Mouse (Mus musculus): ENCODE data around the gene Cux2. TPM values are rescaled to one million over a fixed set of nuclear protein-coding genes. Genes with fewer than 3 reads are reported as not detected.

The Cux2 gene
- polyA plus RNA-seq, 1 experiment: 1.2 TPM

GRCm38 (mm10) chr5:121821552-121821951 lies 228.3 kb downstream of the Cux2 start:
- Histone ChIP-seq H3K27me3 (ENCODE audit: control insufficient read depth, insufficient read depth, low read length) (no peaks in the 10 kb centered on the region), H3K4me1 (ENCODE audit: control insufficient read depth, insufficient read depth, insufficient read length) (peaks cover 25% of the 10 kb centered on the region; the same call in 1 of the 2 replicates), H3K36me3 (ENCODE audit: control insufficient read depth, insufficient read depth, low read length) (peaks cover 57% of the 10 kb centered on the region), H3K27ac (ENCODE audit: insufficient read depth, low read length) (no peak overlapping the region), H3K4me3 (ENCODE audit: extremely low read depth, insufficient read depth, insufficient read length) (no peak overlapping the region)
- TF ChIP-seq POLR2A (IDR thresholded peaks at IDR 0.05; ENCODE audit: low read depth, low read length) (no peak), CTCF (IDR thresholded peaks at IDR 0.05; ENCODE audit: extremely low read depth, insufficient read depth, insufficient read length, insufficient replicate concordance) (no peak)
- WGBS: 87% methylated on average over 5 of the region's 5 CpGs
- no peak for DNase-seq (ENCODE audit: low read depth in 1 of 2, low spot score in 2 of 2)

- no peak overlapping the region for H3K27ac ChIP-seq (ENCODE audit: insufficient read depth, low read length)
- 77% methylated on average over 5 of the region's 5 CpGs for WGBS
Observed at GRCm38 (mm10) chr5:121821116-121821515, 228.8 kb downstream of the Cux2 start.

GRCm38 (mm10) chr5:121820657-121821056 lies 229.2 kb downstream of the Cux2 start:
- TF ChIP-seq POLR2A (IDR thresholded peaks at IDR 0.05; ENCODE audit: low read depth, low read length) (no peak), CTCF (IDR thresholded peaks at IDR 0.05; ENCODE audit: extremely low read depth, insufficient read depth, insufficient read length, insufficient replicate concordance) (no peak)
- peaks cover 59% of the 10 kb centered on the region for H3K36me3 ChIP-seq (ENCODE audit: control insufficient read depth, insufficient read depth, low read length)
- DNase-seq (ENCODE audit: low read depth in 1 of 2, low spot score in 2 of 2): no peak
- H3K4me3 ChIP-seq (ENCODE audit: extremely low read depth, insufficient read depth, insufficient read length): no peak overlapping the region
- no peak overlapping the region for H3K27ac ChIP-seq (ENCODE audit: insufficient read depth, low read length)
- whole genome bisulfite sequencing: 70% methylated on average over 3 of the region's 3 CpGs
- H3K27me3 ChIP-seq (ENCODE audit: control insufficient read depth, insufficient read depth, low read length): no peaks in the 10 kb centered on the region
- peaks cover 24% of the 10 kb centered on the region; the same call in 1 of the 2 replicates for H3K4me1 ChIP-seq (ENCODE audit: control insufficient read depth, insufficient read depth, insufficient read length)

More at GRCm38 (mm10) chr5:121821116-121821515, 228.8 kb downstream of the Cux2 start:
- DNase-seq (ENCODE audit: low read depth in 1 of 2, low spot score in 2 of 2): no peak
- TF ChIP-seq POLR2A (IDR thresholded peaks at IDR 0.05; ENCODE audit: low read depth, low read length) (no peak), CTCF (IDR thresholded peaks at IDR 0.05; ENCODE audit: extremely low read depth, insufficient read depth, insufficient read length, insufficient replicate concordance) (no peak)
- Histone ChIP-seq H3K36me3 (ENCODE audit: control insufficient read depth, insufficient read depth, low read length) (peaks cover 56% of the 10 kb centered on the region), H3K4me3 (ENCODE audit: extremely low read depth, insufficient read depth, insufficient read length) (no peak overlapping the region), H3K4me1 (ENCODE audit: control insufficient read depth, insufficient read depth, insufficient read length) (peaks cover 24% of the 10 kb centered on the region; the same call in 1 of the 2 replicates), H3K27me3 (ENCODE audit: control insufficient read depth, insufficient read depth, low read length) (no peaks in the 10 kb centered on the region)

GRCm38 (mm10) chr5:121820161-121820560 lies 229.7 kb downstream of the Cux2 start:
- peaks cover 24% of the 10 kb centered on the region; the same call in 1 of the 2 replicates for H3K4me1 ChIP-seq (ENCODE audit: control insufficient read depth, insufficient read depth, insufficient read length)
- H3K36me3 ChIP-seq (ENCODE audit: control insufficient read depth, insufficient read depth, low read length): peaks cover 57% of the 10 kb centered on the region
- DNase-seq (ENCODE audit: low read depth in 1 of 2, low spot score in 2 of 2): no peak
- H3K27me3 ChIP-seq (ENCODE audit: control insufficient read depth, insufficient read depth, low read length): no peaks in the 10 kb centered on the region
- 64% methylated on average over 2 of the region's 2 CpGs for WGBS
- H3K4me3 ChIP-seq (ENCODE audit: extremely low read depth, insufficient read depth, insufficient read length): no peak overlapping the region
- H3K27ac ChIP-seq (ENCODE audit: insufficient read depth, low read length): no peak overlapping the region
- TF ChIP-seq CTCF (IDR thresholded peaks at IDR 0.05; ENCODE audit: extremely low read depth, insufficient read depth, insufficient read length, insufficient replicate concordance) (no peak), POLR2A (IDR thresholded peaks at IDR 0.05; ENCODE audit: low read depth, low read length) (no peak)

DNA sequence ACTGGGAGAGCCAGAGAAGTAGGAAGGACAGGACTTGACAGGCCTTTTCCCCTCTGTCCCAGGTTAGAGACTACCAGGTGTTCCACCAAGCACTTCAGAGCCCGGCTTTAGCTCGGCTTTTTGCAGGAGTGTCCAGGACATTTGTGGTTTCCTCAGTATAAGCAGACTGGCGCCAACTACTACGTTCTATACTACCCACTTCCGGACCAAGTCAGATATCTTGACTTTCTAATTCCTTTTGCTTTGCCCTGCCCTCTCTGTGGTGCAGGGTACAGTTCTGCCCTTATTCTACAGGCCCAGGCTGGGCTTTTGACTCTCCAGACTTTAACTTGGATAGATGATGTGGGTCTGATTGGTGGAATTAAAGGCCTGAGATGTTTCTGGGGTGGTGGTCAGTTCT lies 230.3 kb downstream of the Cux2 start:
- H3K27me3 ChIP-seq (ENCODE audit: control insufficient read depth, insufficient read depth, low read length): no peaks in the 10 kb centered on the region
- 15% methylated on average over 5 of the region's 5 CpGs for WGBS
- H3K4me3 ChIP-seq (ENCODE audit: extremely low read depth, insufficient read depth, insufficient read length): no peak overlapping the region
- H3K27ac ChIP-seq (ENCODE audit: insufficient read depth, low read length): no peak overlapping the region
- TF ChIP-seq CTCF (IDR thresholded peaks at IDR 0.05; ENCODE audit: extremely low read depth, insufficient read depth, insufficient read length, insufficient replicate concordance): no peak
- no peak for TF ChIP-seq POLR2A (IDR thresholded peaks at IDR 0.05; ENCODE audit: low read depth, low read length)
- DNase-seq (ENCODE audit: low read depth in 1 of 2, low spot score in 2 of 2): no peak
- peaks cover 54% of the 10 kb centered on the region for H3K36me3 ChIP-seq (ENCODE audit: control insufficient read depth, insufficient read depth, low read length)
- H3K4me1 ChIP-seq (ENCODE audit: control insufficient read depth, insufficient read depth, insufficient read length): peaks cover 22% of the 10 kb centered on the region; the same call in 1 of the 2 replicates

DNA sequence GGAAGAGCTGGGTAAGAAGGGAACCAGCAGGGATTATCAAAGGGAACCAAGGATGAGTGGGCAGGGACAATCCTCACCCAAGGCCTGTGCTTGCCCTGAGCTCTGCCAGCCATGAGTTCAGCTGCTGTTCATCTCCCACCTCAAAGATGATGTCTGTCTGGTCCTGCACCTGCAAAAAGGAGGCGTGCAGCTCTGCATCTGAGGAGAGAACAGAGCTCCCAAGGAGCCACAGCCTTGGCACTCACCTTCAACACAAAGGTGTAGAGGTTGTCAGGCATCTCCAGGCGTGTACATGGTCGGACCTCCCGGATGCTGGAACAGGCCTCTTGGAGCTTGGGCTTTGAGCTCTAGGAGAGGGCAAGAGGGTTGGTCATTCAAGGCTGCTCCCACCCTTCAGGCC lies 231.0 kb downstream of the Cux2 start:
- Histone ChIP-seq H3K36me3 (ENCODE audit: control insufficient read depth, insufficient read depth, low read length) (peaks cover 52% of the 10 kb centered on the region), H3K27ac (ENCODE audit: insufficient read depth, low read length) (no peak overlapping the region), H3K4me1 (ENCODE audit: control insufficient read depth, insufficient read depth, insufficient read length) (peaks cover 15% of the 10 kb centered on the region; the same call in 1 of the 2 replicates), H3K4me3 (ENCODE audit: extremely low read depth, insufficient read depth, insufficient read length) (no peak overlapping the region), H3K27me3 (ENCODE audit: control insufficient read depth, insufficient read depth, low read length) (no peaks in the 10 kb centered on the region)
- DNase-seq (ENCODE audit: low read depth in 1 of 2, low spot score in 2 of 2): no peak
- TF ChIP-seq POLR2A (IDR thresholded peaks at IDR 0.05; ENCODE audit: low read depth, low read length) (no peak), CTCF (IDR thresholded peaks at IDR 0.05; ENCODE audit: extremely low read depth, insufficient read depth, insufficient read length, insufficient replicate concordance) (no peak)
- 94% methylated on average over 4 of the region's 4 CpGs for WGBS

- 94% methylated on average over 7 of the region's 7 CpGs for WGBS
- peaks cover 11% of the 10 kb centered on the region; the same call in 1 of the 2 replicates for H3K4me1 ChIP-seq (ENCODE audit: control insufficient read depth, insufficient read depth, insufficient read length)
- H3K27ac ChIP-seq (ENCODE audit: insufficient read depth, low read length): no peak overlapping the region
- no peak for TF ChIP-seq CTCF (IDR thresholded peaks at IDR 0.05; ENCODE audit: extremely low read depth, insufficient read depth, insufficient read length, insufficient replicate concordance)
- no peak for TF ChIP-seq POLR2A (IDR thresholded peaks at IDR 0.05; ENCODE audit: low read depth, low read length)
- H3K36me3 ChIP-seq (ENCODE audit: control insufficient read depth, insufficient read depth, low read length): peaks cover 54% of the 10 kb centered on the region
- no peak overlapping the region for H3K4me3 ChIP-seq (ENCODE audit: extremely low read depth, insufficient read depth, insufficient read length)
- no peak for DNase-seq (ENCODE audit: low read depth in 1 of 2, low spot score in 2 of 2)
- no peaks in the 10 kb centered on the region for H3K27me3 ChIP-seq (ENCODE audit: control insufficient read depth, insufficient read depth, low read length)
Observed at GRCm38 (mm10) chr5:121818401-121818800, 231.5 kb downstream of the Cux2 start.

All from spleen, adult 2 months (tissue).